Mouse (Mus musculus) c-Kit-negative CD71-positive TER-119-positive erythroid progenitor cells, embryonic 14.5 days (primary cell): ENCODE measurements around the gene Sdc3.

ENCODE experiments used
- DNase-seq: peaks from one replicate; pipeline ENCODE4 v3.0.0-alpha.2; 2013; ENCODE audit warnings: low read depth, low spot score

Gene Sdc3

GRCm38 (mm10) chr4:130792376-130793179 is at the start of gene Sdc3:
Gene Sdc3, plus strand, starts transcription at chr4:130792537.
- DNase-seq = no peak

GRCm38 (mm10) chr4:130744058-130744457 is 48.3 kb upstream of the Sdc3 start:
- DNase-seq = no peak

- no peak for DNase-seq
Observed at GRCm38 (mm10) chr4:130745561-130746306, 46.6 kb upstream of the Sdc3 start.

- no peak for DNase-seq
Observed at GRCm38 (mm10) chr4:130749566-130749965, 42.8 kb upstream of the Sdc3 start.

- no peak for DNase-seq
Observed at GRCm38 (mm10) chr4:130751966-130752365, 40.4 kb upstream of the Sdc3 start.

- DNase-seq = no peak
Observed at GRCm38 (mm10) chr4:130752591-130752990, 39.7 kb upstream of the Sdc3 start.

- no peak for DNase-seq
Observed at GRCm38 (mm10) chr4:130753755-130754154, 38.6 kb upstream of the Sdc3 start.

- DNase-seq = no peak
Observed at GRCm38 (mm10) chr4:130754776-130755175, 37.6 kb upstream of the Sdc3 start.

GRCm38 (mm10) chr4:130759875-130760274 is 32.5 kb upstream of the Sdc3 start:
- DNase-seq = no peak

- no peak for DNase-seq
Observed at GRCm38 (mm10) chr4:130761809-130762208, 30.5 kb upstream of the Sdc3 start.

GRCm38 (mm10) chr4:130765399-130766160 is 26.8 kb upstream of the Sdc3 start:
- no peak for DNase-seq

GRCm38 (mm10) chr4:130766387-130766786 is 25.9 kb upstream of the Sdc3 start:
- DNase-seq = no peak

GRCm38 (mm10) chr4:130766926-130767325 is 25.4 kb upstream of the Sdc3 start:
- DNase-seq = no peak

GRCm38 (mm10) chr4:130773899-130774298 is 18.4 kb upstream of the Sdc3 start:
- DNase-seq = no peak

- DNase-seq = no peak
Observed at GRCm38 (mm10) chr4:130774822-130775221, 17.5 kb upstream of the Sdc3 start.

- no peak for DNase-seq
Observed at GRCm38 (mm10) chr4:130777647-130778046, 14.7 kb upstream of the Sdc3 start.

GRCm38 (mm10) chr4:130779037-130779436 is 13.3 kb upstream of the Sdc3 start:
- no peak for DNase-seq

GRCm38 (mm10) chr4:130782492-130782891 is 9.8 kb upstream of the Sdc3 start:
- DNase-seq = no peak

- DNase-seq = no peak
Observed at GRCm38 (mm10) chr4:130784755-130785154, 7.6 kb upstream of the Sdc3 start.

- DNase-seq = no peak
Observed at GRCm38 (mm10) chr4:130787530-130787929, 4.8 kb upstream of the Sdc3 start.

GRCm38 (mm10) chr4:130790180-130790579 is 2.2 kb upstream of the Sdc3 start:
- peak; percentile 56 for DNase-seq

GRCm38 (mm10) chr4:130791811-130792375 is 444 bp upstream of the Sdc3 start:
- no peak for DNase-seq
